In genomic region chr1:75478916-75479634, GRCm38 (mm10) we compare ENCODE assay signal across 8 mouse cellular contexts. TPM values are rescaled to one million over a fixed set of nuclear protein-coding genes. Genes with fewer than 3 reads are reported as not detected.
DNase-seq lines count a peak whose midpoint lies in the region; ATAC-seq and TF ChIP-seq lines count a peak whose summit lies in the region.

Gene Chpf, minus strand, starts transcription at chr1:75479307.
Gene Tmem198, plus strand, starts transcription at chr1:75479532.

- WGBS in heart, embryonic 13.5 days, result under 1% methylated on average over 69 of the region's 76 CpGs
- WGBS in kidney, postnatal 0 days, result under 1% methylated on average over 61 of the region's 76 CpGs
- whole genome bisulfite sequencing in liver, adult 2 months, result under 1% methylated on average over 76 of the region's 76 CpGs

- no peak for TF ChIP-seq CTCF in kidney, postnatal 0 days (IDR thresholded peaks at IDR 0.05; ENCODE audit: low read depth)
- no peak for TF ChIP-seq CTCF in liver, adult 2 months (IDR thresholded peaks at IDR 0.05; ENCODE audit: low read depth, low read length)

- peaks cover 30% of the 10 kb centered on the region for H3K36me3 ChIP-seq in heart, embryonic 13.5 days
- H3K36me3 ChIP-seq in kidney, postnatal 0 days (ENCODE audit: insufficient read depth, low read length), result peaks cover 19% of the 10 kb centered on the region
- H3K36me3 ChIP-seq in liver, adult 2 months (ENCODE audit: control insufficient read depth, insufficient read depth, low read length), result no peaks in the 10 kb centered on the region
- peaks cover 4% of the 10 kb centered on the region for H3K36me3 ChIP-seq in myocyte (ENCODE audit: control insufficient read depth, insufficient read depth)

- peak; percentile 88 for ATAC-seq in CD4-positive, CD25-positive, alpha-beta regulatory T cell, adult 4 months
- ATAC-seq in erythroid progenitor cell, adult 5-6 weeks (replicated peaks; ENCODE audit: low FRiP score, poor library complexity, severe bottlenecking), result peak; percentile 71
- peak; percentile 87 for ATAC-seq in heart, embryonic 13.5 days (ENCODE audit: extremely low read depth, insufficient number of reproducible peaks, low FRiP score, low TSS enrichment)
- peak; percentile 89 for ATAC-seq in kidney, postnatal 0 days (replicated peaks; ENCODE audit: low FRiP score, low read depth)

- H3K9me3 ChIP-seq in heart, embryonic 13.5 days, result no peaks in the 10 kb centered on the region
- no peaks in the 10 kb centered on the region for H3K9me3 ChIP-seq in kidney, postnatal 0 days (replicated peaks; ENCODE audit: low read length)

- H3K4me3 ChIP-seq in brown adipose tissue, adult 24 weeks (ENCODE audit: insufficient read depth, low read depth, low read length), result peak within 1 kb of the TSS; percentile 67
- H3K4me3 ChIP-seq in heart, embryonic 13.5 days, result peak within 1 kb of the TSS; percentile 69
- peak within 1 kb of the TSS; percentile 54 for H3K4me3 ChIP-seq in kidney, postnatal 0 days (replicated peaks; ENCODE audit: low read depth, low read length)
- peak within 1 kb of the TSS; percentile 76 for H3K4me3 ChIP-seq in liver, adult 2 months (ENCODE audit: insufficient read depth, low read depth, low read length)
- H3K4me3 ChIP-seq in myocyte, result peak within 1 kb of the TSS; percentile 28

- no peak within 1 kb of the TSS for H3K27ac ChIP-seq in brown adipose tissue, adult 24 weeks (replicated peaks; ENCODE audit: low read depth, low read length)
- peak within 1 kb of the TSS; percentile 81 for H3K27ac ChIP-seq in heart, embryonic 13.5 days (replicated peaks)
- H3K27ac ChIP-seq in kidney, postnatal 0 days, result peak within 1 kb of the TSS; percentile 73
- no peak within 1 kb of the TSS for H3K27ac ChIP-seq in liver, adult 2 months (replicated peaks; ENCODE audit: insufficient read depth, low read depth, low read length)

- H3K4me1 ChIP-seq in brown adipose tissue, adult 24 weeks (ENCODE audit: control insufficient read depth, insufficient read depth, insufficient read length, low read length), result no peaks in the 10 kb centered on the region; the same call in 1 of the 2 replicates
- peaks cover 24% of the 10 kb centered on the region for H3K4me1 ChIP-seq in heart, embryonic 13.5 days
- peaks cover 7% of the 10 kb centered on the region for H3K4me1 ChIP-seq in kidney, postnatal 0 days (replicated peaks; ENCODE audit: insufficient read depth, low read length)
- no peaks in the 10 kb centered on the region; the same call in 1 of the 2 replicates for H3K4me1 ChIP-seq in liver, adult 2 months (ENCODE audit: control insufficient read depth, insufficient read depth, low read length)

- peak within 1 kb of the TSS; percentile 81 for H3K9ac ChIP-seq in heart, embryonic 13.5 days
- H3K9ac ChIP-seq in kidney, postnatal 0 days (ENCODE audit: low read depth, low read length), result peak within 1 kb of the TSS; percentile 61
- H3K9ac ChIP-seq in liver, adult 2 months (ENCODE audit: low read depth, low read length), result peak within 1 kb of the TSS; percentile 73

- H3ac ChIP-seq in myocyte (ENCODE audit: control insufficient read depth, insufficient read length), result peak within 1 kb of the TSS; percentile 53

- DNase-seq in kidney, postnatal 0 days (ENCODE audit: low spot score), result peak; percentile 96
- peak; percentile 67 for DNase-seq in liver, adult 2 months (ENCODE audit: extremely low read depth, low read depth, low spot score)
- peak; percentile 86 to 93 for DNase-seq in spleen, postnatal 4 days (ENCODE audit: low spot score in 2 of 2)

- H3K79me2 ChIP-seq in liver, adult 2 months (ENCODE audit: control insufficient read depth, insufficient read depth, low read length), result no peaks in the 10 kb centered on the region
- H3K79me2 ChIP-seq in myocyte (ENCODE audit: control insufficient read depth, insufficient read depth), result peaks cover 6% of the 10 kb centered on the region

- no peak for TF ChIP-seq POLR2A in liver, adult 2 months (IDR thresholded peaks at IDR 0.05; ENCODE audit: extremely low read depth, insufficient read depth, low read length)
- peak; percentile 86 for TF ChIP-seq POLR2A in myocyte (IDR thresholded peaks at IDR 0.05; ENCODE audit: insufficient read length, low read depth)

- peaks cover 71% of the 10 kb centered on the region for H3K27me3 ChIP-seq in heart, embryonic 13.5 days (replicated peaks)
- H3K27me3 ChIP-seq in kidney, postnatal 0 days (ENCODE audit: insufficient read depth, low read length), result peaks cover 25% of the 10 kb centered on the region; the same call in 1 of the 2 replicates
- H3K27me3 ChIP-seq in liver, adult 2 months (ENCODE audit: control insufficient read depth, insufficient read depth, low read length), result peaks cover 13% of the 10 kb centered on the region
- H3K27me3 ChIP-seq in myocyte (ENCODE audit: control insufficient read depth, insufficient read depth, insufficient read length), result peaks cover 6% of the 10 kb centered on the region

- peak within 1 kb of the TSS; percentile 73 for H3K4me2 ChIP-seq in heart, embryonic 13.5 days
- peak within 1 kb of the TSS; percentile 76 for H3K4me2 ChIP-seq in kidney, postnatal 0 days (ENCODE audit: low read length)
- H3K4me2 ChIP-seq in myocyte (ENCODE audit: low read depth), result peak within 1 kb of the TSS; percentile 86

TF ChIP-seq in myocyte, 11 proteins besides CTCF, POLR2A, EP300 and RAD21:
- no peak for TF ChIP-seq USF1 (IDR thresholded peaks at IDR 0.05; ENCODE audit: low read depth)
- TF ChIP-seq POLR2AphosphoS2 (IDR thresholded peaks at IDR 0.05; ENCODE audit: insufficient read length, low read depth), result peak; percentile 7
- peak in 1 of 3 experiments; percentile 3 for TF ChIP-seq MYOD1 (IDR thresholded peaks at IDR 0.05; ENCODE audit: control insufficient read depth in 1 of 3, insufficient read length in 2 of 3, low read depth in 2 of 3)
- TF ChIP-seq TCF3 (IDR thresholded peaks at IDR 0.05; ENCODE audit: insufficient read length, low read depth), result no peak
- peak; percentile 97 for TF ChIP-seq REST (IDR thresholded peaks at IDR 0.05; ENCODE audit: insufficient read depth, insufficient read length)
- TF ChIP-seq MYOG (IDR thresholded peaks at IDR 0.05; ENCODE audit: control insufficient read depth in 1 of 3, insufficient read depth in 1 of 3, insufficient read length in 2 of 3, low read depth in 2 of 3), result peak in 1 of 3 experiments; percentile 32
- TF ChIP-seq MAX (IDR thresholded peaks at IDR 0.05; ENCODE audit: low read depth), result no peak
- no peak for TF ChIP-seq TCF12 (IDR thresholded peaks at IDR 0.05; ENCODE audit: insufficient read depth, poor library complexity, severe bottlenecking)
- no peak for TF ChIP-seq CEBPB (IDR thresholded peaks at IDR 0.05; ENCODE audit: insufficient read depth, poor library complexity, severe bottlenecking)
- TF ChIP-seq E2F4 (IDR thresholded peaks at IDR 0.05; ENCODE audit: insufficient read depth), result no peak
- peak; percentile 73 for TF ChIP-seq SRF (IDR thresholded peaks at IDR 0.05; ENCODE audit: control insufficient read depth, insufficient read length, low read depth)

RNA-seq across cellular contexts. Expression of gene Chpf, which starts in this region (rescaled TPM):
- polyA plus RNA-seq in CD4-positive, CD25-positive, alpha-beta regulatory T cell, adult 4 months (2017; shearing (Covaris generic)), result 1 to 10 TPM; 5.2 to 5.6 TPM
- 3.5 and 5.8 TPM in 2 replicates for polyA plus RNA-seq in brown adipose tissue, adult 24 weeks (2012; ENCODE audit: insufficient read depth, insufficient read length, missing spikeins)
- total RNA-seq in erythroid progenitor cell, adult 5-6 weeks (2015; ENCODE audit: low replicate concordance), result not detected in 2 replicates
- 0.77 TPM in 1 of 2 replicates, not detected in the other for total RNA-seq in erythroid progenitor cell, adult 5-6 weeks (2017; ENCODE audit: low replicate concordance)
- polyA plus RNA-seq in heart, embryonic 13.5 days (2015; fragmentation: Nextera tagmentation; extraction: Ambion mirVana), result 26.0 and 28.6 TPM in 2 replicates
- 37.1 and 38.3 TPM in 2 replicates for polyA plus RNA-seq in kidney, postnatal 0 days (2015; fragmentation: Nextera tagmentation; extraction: Ambion mirVana)
- total RNA-seq in liver, adult 2 months (2014; rRNA removed), result 1.4 and 1.9 TPM in 2 replicates
- polyA plus RNA-seq in liver, adult 2 months (2012; rRNA removed), result 2.9 and 3.4 TPM in 2 replicates
- 52.1 TPM for polyA plus RNA-seq in myocyte (2012; fragmentation: generic; extraction: Trizol)

RNA-seq across cellular contexts. Expression of gene Tmem198, which starts in this region (rescaled TPM):
- polyA plus RNA-seq in CD4-positive, CD25-positive, alpha-beta regulatory T cell, adult 4 months (2017; shearing (Covaris generic)), result not detected
- polyA plus RNA-seq in brown adipose tissue, adult 24 weeks (2012; ENCODE audit: insufficient read depth, insufficient read length, missing spikeins), result not detected in 2 replicates
- total RNA-seq in erythroid progenitor cell, adult 5-6 weeks (2015; ENCODE audit: low replicate concordance), result not detected in 2 replicates
- not detected in 2 replicates for total RNA-seq in erythroid progenitor cell, adult 5-6 weeks (2017; ENCODE audit: low replicate concordance)
- polyA plus RNA-seq in heart, embryonic 13.5 days (2015; fragmentation: Nextera tagmentation; extraction: Ambion mirVana), result 0.43 and 0.49 TPM in 2 replicates
- polyA plus RNA-seq in kidney, postnatal 0 days (2015; fragmentation: Nextera tagmentation; extraction: Ambion mirVana), result 0.61 and 1.3 TPM in 2 replicates
- total RNA-seq in liver, adult 2 months (2014; rRNA removed), result 0.55 TPM in 1 of 2 replicates, not detected in the other
- 0.06 and 0.15 TPM in 2 replicates for polyA plus RNA-seq in liver, adult 2 months (2012; rRNA removed)
- 0.78 TPM for polyA plus RNA-seq in myocyte (2012; fragmentation: generic; extraction: Trizol)

Comparison
In these comparisons a context has a peak if more than half of its experiments do, and no peak if none do; other contexts are left out.
1. Peak in ATAC-seq in erythroid progenitor cell, adult 5-6 weeks; RNA of the genes that start here not detected or under 1 TPM.
2. H3K27ac ChIP-seq: peak in heart, embryonic 13.5 days (single experiment) and kidney, postnatal 0 days (single experiment); none in brown adipose tissue, adult 24 weeks (single experiment) and liver, adult 2 months (single experiment).
3. Peak in every context shown above with its lines, with median percentiles within 50 percentile points of each other: ATAC-seq, H3K4me3 ChIP-seq, H3K4me2 ChIP-seq, H3K9ac ChIP-seq and DNase-seq.